Mouse (Mus musculus) small intestine, adult 2 months (tissue): Measurements from ENCODE around the gene P2ry1.

Experiments
- CTCF ChIP-seq: fragments of 200-500 bp; IDR thresholded peaks from 2 replicates; pipeline ENCODE4 v1.5.1; 2012; ENCODE audit warnings: low read depth, mild to moderate bottlenecking, control low read depth, inconsistent platforms, low read length, moderate library complexity, mixed read lengths; ENCODE audit not compliant: insufficient replicate concordance, insufficient read length; ENCODE audit errors: extremely low read depth
- POLR2A ChIP-seq: fragments of 200-500 bp; IDR thresholded peaks from 2 replicates; pipeline ENCODE4 v1.6.1; 2012; ENCODE audit warnings: low read depth, mild to moderate bottlenecking, control low read depth, inconsistent platforms, low read length, moderate library complexity

- TF ChIP-seq POLR2A: no peak
- no peak for TF ChIP-seq CTCF
Observed at GRCm38 (mm10) chr3:61011660-61012059, 9.1 kb downstream of the P2ry1 start.
